Mouse (Mus musculus) Patski (cell line): ENCODE measurements around the gene Ccl26. TPM values are rescaled to one million over a fixed set of nuclear protein-coding genes. Genes with fewer than 3 reads are reported as not detected.

Experiments used
- ATAC-seq: fragments of 100-300 bp; one replicate; pipeline ENCODE4 v1.8.0; 2021
- CTCF ChIA-PET: fragments of 350-600 bp; sonication (Branson Sonifier 250); formaldehyde crosslinking; loops from one replicate; lab custom pipeline; 2022; ENCODE audit warnings: inconsistent platforms; lab: Charles Lee
- POLR2A ChIA-PET: fragments of 350-600 bp; sonication (Branson Sonifier 250); formaldehyde crosslinking; loops from one replicate; lab custom pipeline; 2022; ENCODE audit warnings: antibody characterized with exemption, inconsistent platforms; lab: Charles Lee
- DNase-seq: peaks from one replicate; pipeline ENCODE4 v3.0.0-alpha.2; 2011; ENCODE audit warnings: low read depth, low spot score
- H3K27me3 ChIP-seq: fragments of 371-371 bp; one replicate; pipeline ENCODE4 v1.5.1; 2021
- CTCF ChIP-seq: fragments of 100-300 bp; IDR thresholded peaks from one replicate; pipeline ENCODE4 v1.5.1; 2021
- in situ Hi-C: fragments of 300-500 bp; cut with MboI; formaldehyde crosslinking; loops from 3 replicates; pipeline ENCODE4 v1.11.1; 2018; ENCODE audit warnings: low pct_unique_long_range_greater_than_20kb, mixed read lengths
- polyA plus RNA-seq: library from polyadenylated mRNA; unstranded; gene quantifications from one replicate; pipeline ENCODE4 v1.2.3, GENCODE M21; 2021

Gene Ccl26
- polyA plus RNA-seq, 1 experiment from 2014 or later = not detected

DNA sequence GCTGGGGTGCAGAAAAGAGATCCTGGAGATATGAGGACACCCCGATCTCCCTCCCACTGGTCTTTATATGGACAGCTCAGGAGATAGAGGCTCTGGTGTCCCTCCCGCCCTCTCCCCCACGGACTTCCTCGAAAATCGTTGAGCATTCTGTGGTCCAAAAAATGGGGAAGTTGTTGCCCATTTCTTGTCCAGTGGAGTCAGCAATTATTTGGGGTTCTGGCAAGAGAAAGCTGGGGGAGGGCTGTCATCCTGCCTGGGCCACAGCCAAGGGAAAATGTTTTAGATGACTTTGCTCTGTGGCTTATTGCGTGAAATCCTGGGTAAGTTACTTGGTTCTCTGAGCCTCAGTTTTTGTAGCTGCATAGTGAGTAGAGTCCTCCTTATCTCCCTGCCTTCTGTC, 9.6 kb upstream of the Ccl26 start, which contains the start of gene Ccl24:
Ccl24 (minus strand) TSS at position 44 of the 400 bp plus-strand sequence.
- ChIA-PET CTCF (no interaction called here), POLR2A (no interaction called here)
- peaks cover 8% of the 10 kb centered on the region for H3K27me3 ChIP-seq
- ATAC-seq (no peak), DNase-seq (no peak)
- in situ Hi-C loops = no loop called here
- no peak for TF ChIP-seq CTCF

DNA sequence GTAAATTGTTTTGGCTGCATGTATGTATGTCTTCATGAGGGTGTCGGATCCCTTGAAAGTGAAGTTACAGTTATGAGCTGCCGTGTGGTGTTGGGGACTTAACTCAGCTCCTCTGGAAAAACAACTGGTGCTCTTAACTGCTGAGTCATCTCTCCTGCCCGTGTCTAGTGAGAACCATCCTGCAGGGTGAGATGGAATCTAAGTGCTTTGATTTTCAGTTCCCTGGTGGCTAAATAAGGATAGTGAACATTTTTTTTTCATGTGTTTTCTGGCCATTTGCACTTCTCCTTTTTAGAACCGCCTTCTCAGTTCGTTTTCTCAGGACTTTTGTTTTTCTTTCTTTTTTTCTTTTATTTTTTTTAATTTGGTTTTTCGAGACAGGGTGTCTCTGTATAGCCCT, 5.3 kb upstream of the Ccl26 start:
- no peak for ATAC-seq
- no peak for TF ChIP-seq CTCF
- in situ Hi-C loops = no loop called here
- H3K27me3 ChIP-seq = peaks cover 5% of the 10 kb centered on the region
- DNase-seq = no peak
- ChIA-PET CTCF (interaction anchor here (1.6 kb wide), 1 partner anchor 47 kb away, joined by 5 read pairs; no protein-coding TSS in a partner anchor), POLR2A (interaction anchor here (0.7 kb wide), 1 partner anchor 118 kb away, joined by 3 read pairs; no protein-coding TSS in a partner anchor)

DNA sequence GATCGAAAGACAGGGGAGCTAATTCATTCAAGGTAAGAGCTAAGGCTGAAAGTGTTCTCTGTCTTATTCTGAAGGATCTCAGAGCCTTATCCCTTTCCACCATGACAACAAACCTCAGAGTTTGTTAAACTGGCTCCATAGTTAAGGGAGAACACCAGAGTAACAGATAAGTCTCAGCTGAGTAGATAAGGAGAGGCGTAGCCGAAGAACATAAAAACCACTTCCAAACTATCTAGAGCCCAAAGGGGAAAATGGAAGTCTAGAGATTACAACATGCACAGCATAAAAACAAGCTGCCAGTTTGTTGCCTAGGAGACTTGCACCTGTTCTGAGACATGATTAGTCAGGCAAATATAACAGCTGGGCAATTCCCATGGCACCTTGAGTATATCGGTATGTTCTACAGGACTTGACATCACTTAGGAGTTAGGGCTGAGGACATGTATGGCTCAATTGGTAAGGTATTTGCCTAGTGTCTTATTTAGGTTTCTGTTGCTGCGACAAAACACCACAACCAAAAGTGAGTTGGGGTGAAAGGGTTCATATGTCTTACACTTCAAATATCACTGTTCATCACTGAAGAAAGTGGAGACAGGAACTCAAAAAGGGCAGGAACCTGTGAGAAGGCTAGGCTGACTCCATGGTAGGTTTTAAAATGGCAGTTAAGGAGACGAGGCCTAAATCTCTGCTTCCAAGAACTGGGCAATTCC, 4.3 kb upstream of the Ccl26 start:
- DNase-seq = no peak
- no peak for TF ChIP-seq CTCF
- ATAC-seq = no peak
- POLR2A ChIA-PET = no interaction called here
- peaks cover 3% of the 10 kb centered on the region for H3K27me3 ChIP-seq
- CTCF ChIA-PET = interaction anchor here (1.9 kb wide), 1 partner anchor 17 kb away, joined by 4 read pairs; no protein-coding TSS in a partner anchor
- in situ Hi-C loops = no loop called here

DNA sequence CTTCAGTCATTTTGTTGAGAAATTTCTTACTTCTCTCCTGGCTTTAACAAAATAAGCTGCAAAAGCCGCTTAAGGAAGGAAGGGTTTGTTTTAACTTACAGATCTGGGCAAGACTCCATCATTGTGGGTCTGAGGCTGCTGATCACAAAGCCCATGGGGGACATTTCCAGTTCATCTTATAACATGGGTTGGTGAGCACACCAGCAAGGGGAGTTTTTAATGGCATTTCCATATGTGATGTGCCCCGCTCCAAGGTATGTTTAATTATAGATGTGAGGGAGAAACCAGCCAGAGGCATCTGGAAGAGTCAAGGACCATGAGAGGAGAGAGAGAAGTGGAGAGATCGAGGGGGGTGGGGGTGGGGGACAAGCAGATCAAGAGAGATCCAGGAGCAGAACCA, 5.7 kb downstream of the Ccl26 start:
- ATAC-seq (no peak), DNase-seq (no peak)
- in situ Hi-C loops = loop anchor here (5.0 kb wide), 1 partner anchor 45 kb away; no protein-coding TSS in a partner anchor
- H3K27me3 ChIP-seq = peaks cover 20% of the 10 kb centered on the region
- no peak for TF ChIP-seq CTCF
- CTCF ChIA-PET = no interaction called here
- POLR2A ChIA-PET = no interaction called here

DNA sequence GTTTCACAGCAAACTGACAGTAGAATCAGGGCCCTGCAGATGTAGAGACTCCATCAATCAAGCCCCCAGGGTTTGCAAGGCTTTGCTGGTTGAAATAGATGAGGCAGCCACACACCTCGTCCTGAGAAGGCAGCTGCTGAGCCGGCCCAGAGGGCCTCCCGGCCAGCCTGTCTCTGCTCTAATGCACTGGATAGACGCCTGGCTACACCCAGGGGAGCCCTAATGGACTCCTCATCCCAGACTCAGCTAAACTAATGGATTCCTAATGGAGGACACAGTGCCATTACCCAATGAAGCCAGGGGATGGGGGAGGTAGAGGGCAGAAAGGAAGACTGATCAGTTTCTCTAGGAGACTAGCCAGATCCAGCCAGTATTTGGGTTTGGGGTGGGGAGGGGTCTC, 6.3 kb downstream of the Ccl26 start:
- ATAC-seq = no peak
- in situ Hi-C loops = loop anchor here (5.0 kb wide), 1 partner anchor 45 kb away; no protein-coding TSS in a partner anchor
- DNase-seq = no peak
- POLR2A ChIA-PET = no interaction called here
- H3K27me3 ChIP-seq = peaks cover 14% of the 10 kb centered on the region
- CTCF ChIA-PET = no interaction called here
- no peak for TF ChIP-seq CTCF

DNA sequence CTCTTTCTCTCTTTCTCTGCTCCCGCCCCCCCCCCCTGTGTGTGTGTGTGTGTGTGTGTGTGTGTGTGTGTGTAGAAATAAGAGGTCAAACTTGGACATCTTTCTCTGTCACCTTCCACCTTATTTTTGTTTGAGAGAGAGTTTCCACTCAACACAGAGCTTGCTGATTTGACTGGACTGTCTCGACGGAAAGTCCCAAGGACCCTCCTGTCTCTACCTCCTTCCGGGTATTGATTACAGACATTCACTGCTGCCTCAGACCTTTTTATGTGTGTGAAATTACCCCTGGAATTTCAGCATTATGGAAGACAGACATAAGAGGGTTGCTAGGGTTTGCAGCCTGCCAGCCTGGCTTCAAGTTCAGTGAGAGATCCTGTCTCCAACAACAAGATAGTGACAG, 7.1 kb downstream of the Ccl26 start:
- ChIA-PET POLR2A (no interaction called here), CTCF (no interaction called here)
- TF ChIP-seq CTCF = no peak
- H3K27me3 ChIP-seq = peaks cover 13% of the 10 kb centered on the region
- ATAC-seq (no peak), DNase-seq (no peak)
- in situ Hi-C loops = loop anchor here (5.0 kb wide), 1 partner anchor 46 kb away; no protein-coding TSS in a partner anchor

DNA sequence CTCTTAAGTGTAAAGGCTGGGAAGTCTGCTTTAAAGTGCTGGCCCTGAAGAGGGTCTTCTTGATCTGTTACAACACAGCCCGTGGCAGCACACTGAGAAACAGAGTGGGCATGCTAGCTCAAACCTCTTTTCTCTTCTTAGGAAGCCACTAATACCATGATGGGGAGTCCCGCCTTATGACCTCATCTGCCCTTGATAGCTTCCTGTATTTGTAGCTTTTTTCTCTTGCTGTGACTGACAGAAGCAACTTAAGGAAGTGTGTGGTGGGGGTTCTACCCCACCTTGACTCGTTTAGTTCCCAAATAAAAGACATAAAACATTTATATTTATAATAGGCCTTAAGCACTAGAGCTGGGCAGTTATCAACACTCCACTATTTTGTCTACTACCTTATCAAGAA, 11.8 kb downstream of the Ccl26 start:
- in situ Hi-C loops = no loop called here
- DNase-seq (no peak), ATAC-seq (no peak)
- CTCF ChIA-PET = interaction anchor here (0.7 to 1.7 kb wide), 7 partner anchors 16 to 227 kb away, joined by 3 to 4 read pairs (median 3); partner anchors contain the start of genes Mdh2 and Styxl1
- POLR2A ChIA-PET = interaction anchor here (0.6 kb wide), 2 partner anchors 10 to 226 kb away, joined by 3 to 5 read pairs; no protein-coding TSS in a partner anchor
- no peak for TF ChIP-seq CTCF
- H3K27me3 ChIP-seq = peaks cover 11% of the 10 kb centered on the region

DNA sequence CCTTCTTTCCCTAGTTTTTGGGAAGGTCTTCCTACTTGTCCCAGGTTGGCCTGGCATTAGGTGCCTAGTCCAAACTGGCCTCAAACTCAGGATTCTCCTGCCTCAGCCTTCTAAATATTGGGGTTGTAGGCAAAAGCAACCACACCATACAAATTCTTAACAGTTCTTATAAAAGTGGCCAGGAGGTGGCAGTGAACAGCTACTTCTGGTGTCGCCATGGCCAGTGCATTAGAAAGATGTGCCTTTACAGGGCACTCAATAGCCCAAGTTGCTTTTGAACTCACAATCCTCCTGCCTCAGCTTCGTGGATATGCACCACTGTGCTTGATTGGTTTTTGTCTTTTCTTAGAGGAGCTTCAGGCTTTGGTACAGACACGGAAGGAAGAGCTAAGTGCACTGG, 12.5 kb downstream of the Ccl26 start:
- peak; percentile 77 for TF ChIP-seq CTCF
- no peak for DNase-seq
- CTCF ChIA-PET = interaction anchor here (0.7 to 1.7 kb wide), 7 partner anchors 16 to 227 kb away, joined by 3 to 4 read pairs (median 3); partner anchors contain the start of genes Mdh2 and Styxl1

DNA sequence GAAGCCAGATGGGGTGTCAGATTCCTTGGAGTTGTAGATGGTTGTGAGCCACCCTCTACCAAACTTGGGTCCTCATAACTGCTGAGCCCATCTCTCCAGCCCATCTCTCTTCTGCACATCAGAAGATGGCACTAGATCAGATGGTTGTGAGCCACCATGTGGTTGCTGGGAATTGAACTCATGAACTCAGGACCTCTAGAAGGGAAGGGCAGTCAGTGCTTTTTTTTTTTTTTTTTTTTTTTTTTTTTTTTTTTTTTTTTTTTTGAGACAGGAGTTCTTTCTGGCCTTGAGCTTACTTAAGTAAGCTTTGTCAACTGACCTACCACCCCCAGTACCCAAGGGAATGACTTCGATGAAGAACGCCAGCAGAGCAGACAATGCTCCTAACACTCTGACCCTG, 15.4 kb downstream of the Ccl26 start:
- ATAC-seq (no peak), DNase-seq (no peak)
- H3K27me3 ChIP-seq = peaks cover 3% of the 10 kb centered on the region
- TF ChIP-seq CTCF = no peak
- in situ Hi-C loops = loop anchor here (25.0 kb wide), 1 partner anchor 989 kb away; no protein-coding TSS in a partner anchor
- POLR2A ChIA-PET = no interaction called here
- CTCF ChIA-PET = interaction anchor here (1.5 kb wide), 1 partner anchor 114 kb away, joined by 3 read pairs; no protein-coding TSS in a partner anchor

More for the DNA sequence above, 12.5 kb downstream of the Ccl26 start:
- H3K27me3 ChIP-seq = peaks cover 11% of the 10 kb centered on the region
- in situ Hi-C loops = no loop called here
- no peak for ATAC-seq
- POLR2A ChIA-PET = interaction anchor here (0.6 kb wide), 2 partner anchors 9 to 226 kb away, joined by 3 to 5 read pairs; no protein-coding TSS in a partner anchor

DNA sequence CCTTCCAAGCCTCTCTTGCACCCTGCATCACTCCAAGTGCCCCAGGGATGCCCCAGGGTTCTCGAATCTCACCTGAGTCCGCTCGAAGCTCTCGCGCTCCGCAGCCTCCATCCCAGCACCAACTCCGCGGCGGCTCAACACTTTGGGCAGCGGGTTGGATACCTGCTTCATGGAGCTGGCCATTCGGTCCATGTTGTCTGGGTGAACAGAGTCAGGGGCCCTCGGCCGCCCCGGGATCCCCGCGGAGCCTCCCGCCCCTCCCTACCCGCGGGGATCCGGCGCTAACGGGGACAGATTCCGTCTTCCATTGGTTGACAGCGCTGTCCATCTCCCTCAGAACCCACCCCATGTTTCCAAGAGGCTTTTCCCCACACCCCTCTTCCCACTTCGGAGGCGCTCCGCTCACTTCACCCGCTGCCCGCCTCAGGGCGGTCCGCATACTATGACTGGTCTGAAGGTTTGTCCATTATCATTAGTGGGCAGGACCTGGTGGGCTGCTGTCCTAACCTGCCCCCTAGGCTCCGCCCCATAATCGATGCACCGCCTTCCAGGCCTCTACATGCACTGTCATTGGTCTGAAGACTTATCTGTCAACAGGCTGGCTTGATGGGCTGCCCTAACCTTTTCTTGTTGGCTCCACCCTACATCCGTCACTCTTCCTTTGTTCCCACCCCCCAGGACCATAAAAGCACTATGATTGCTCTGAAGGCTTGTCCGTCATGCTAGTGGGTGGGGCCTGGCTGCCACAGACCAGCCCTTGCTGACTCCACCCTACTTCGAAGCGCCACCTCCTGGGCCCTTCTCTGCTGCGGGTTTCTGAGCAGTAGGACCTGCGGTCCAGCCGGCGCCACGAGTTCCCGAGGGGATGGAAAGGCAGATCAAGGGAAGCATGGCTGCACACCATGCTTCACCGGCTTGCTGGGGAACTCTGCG, 18.2 kb downstream of the Ccl26 start, which contains the start of gene Hip1:
Hip1 (minus strand) TSS at position 256 of the 933 bp plus-strand sequence.
- ATAC-seq (peak; percentile 96), DNase-seq (peak; percentile 100)
- ChIA-PET CTCF (interaction anchor here (2.5 kb wide), 1 partner anchor 36 kb away, joined by 6 read pairs; no protein-coding TSS in a partner anchor), POLR2A (no interaction called here)
- TF ChIP-seq CTCF = no peak
- no peaks in the 10 kb centered on the region for H3K27me3 ChIP-seq
- in situ Hi-C loops = loop anchor here (25.0 kb wide), 1 partner anchor 992 kb away; no protein-coding TSS in a partner anchor
